ENCODE assay signal across 24 mouse cellular contexts in the genomic region with DNA sequence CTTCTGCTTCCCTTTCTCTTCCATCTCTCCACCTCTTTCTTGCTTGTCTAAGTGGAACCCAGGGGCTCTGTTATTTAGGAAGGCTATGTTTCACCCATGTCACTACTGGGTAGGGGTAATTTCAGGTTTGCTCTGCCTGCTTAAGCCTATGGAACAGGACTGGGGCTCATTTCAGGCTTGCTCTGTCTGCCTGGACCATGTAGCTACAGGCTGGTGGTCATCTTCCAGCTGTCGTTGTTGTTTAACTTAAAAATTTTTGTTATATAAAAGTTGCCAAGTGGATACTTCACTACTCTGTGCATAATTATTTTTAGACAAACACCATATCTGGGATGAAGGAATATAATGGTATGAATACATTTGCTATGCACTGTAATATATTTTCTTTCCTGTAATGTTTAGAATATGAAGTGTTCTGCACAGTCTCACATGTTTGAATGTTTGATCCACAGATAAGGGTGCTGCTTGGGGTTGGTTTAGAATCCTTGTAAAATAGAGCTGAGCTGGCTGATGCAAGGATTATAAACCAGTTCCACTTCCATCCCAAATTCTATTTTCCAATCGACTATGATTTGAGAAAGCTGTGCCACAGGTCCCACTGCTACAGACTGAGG.
"Had no signal": no experiment of that assay in that cellular context is flagged by ENCODE, and none has a peak within 500 bp of the region (broad histone marks: within the 10 kb centered on the region; RNA-seq: fewer than 3 reads in every experiment).

No protein-coding gene starts in this region.

- H3K9ac ChIP-seq: limb, embryonic 13.5 days; liver, embryonic 12.5 days; liver, embryonic 15.5 days; neural tube, embryonic 12.5 days; neural tube, embryonic 15.5 days had no signal

- H3K9me3 ChIP-seq: limb, embryonic 10.5 days; limb, embryonic 13.5 days; liver, embryonic 12.5 days; liver, embryonic 15.5 days; midbrain, embryonic 10.5 days; neural tube, embryonic 12.5 days; neural tube, embryonic 15.5 days had no signal

- DNase-seq: kidney, adult 2 months; kidney, postnatal 25 days; layer of hippocampus, adult 9-11 months; liver; lung, adult 18-20 months; lung, postnatal 14 days; midbrain, embryonic 14.5 days; right cerebral cortex, adult 18-20 months; right cerebral cortex, postnatal 14 days; spleen, adult 18-20 months; thymus, adult 18-20 months; thymus, postnatal 14 days; thymus, postnatal 4 days had no signal

- ATAC-seq: hindbrain, embryonic 16.5 days; liver, embryonic 12.5 days had no signal

- H3K4me1 ChIP-seq: limb, embryonic 10.5 days; limb, embryonic 13.5 days; liver, embryonic 12.5 days; liver, embryonic 15.5 days; megakaryocyte, embryonic 14.5 days; neural tube, embryonic 12.5 days; neural tube, embryonic 15.5 days had no signal

- H3K27ac ChIP-seq: kidney, postnatal 0 days; layer of hippocampus, adult 2 months; limb, embryonic 10.5 days; limb, embryonic 13.5 days; liver, embryonic 12.5 days; liver, embryonic 15.5 days; midbrain, embryonic 10.5 days; neural tube, embryonic 12.5 days; neural tube, embryonic 15.5 days had no signal

- H3K4me3 ChIP-seq: layer of hippocampus, adult 2 months; limb, embryonic 10.5 days; limb, embryonic 13.5 days; liver, embryonic 12.5 days; liver, embryonic 15.5 days; megakaryocyte, embryonic 14.5 days; midbrain, embryonic 10.5 days; neural tube, embryonic 12.5 days; neural tube, embryonic 15.5 days had no signal

- H3K4me2 ChIP-seq: limb, embryonic 13.5 days; liver, embryonic 12.5 days; liver, embryonic 15.5 days; neural tube, embryonic 12.5 days; neural tube, embryonic 15.5 days had no signal

- H3K27me3 ChIP-seq: limb, embryonic 13.5 days; liver, embryonic 12.5 days; liver, embryonic 15.5 days; megakaryocyte, embryonic 14.5 days; neural tube, embryonic 12.5 days; neural tube, embryonic 15.5 days had no signal

- H3K36me3 ChIP-seq: limb, embryonic 10.5 days; limb, embryonic 13.5 days; liver, embryonic 12.5 days; liver, embryonic 15.5 days; midbrain, embryonic 10.5 days; neural tube, embryonic 12.5 days; neural tube, embryonic 15.5 days had no signal
